Mouse (Mus musculus) embryonic facial prominence, embryonic 11.5 days (tissue): Measurements from ENCODE around the gene P2ry6. TPM values are rescaled to one million over a fixed set of nuclear protein-coding genes. Genes with fewer than 3 reads are reported as not detected.
A peak's percentile ranks its signal among the peaks of the same experiment; 100 is the strongest.

Experiments
- ATAC-seq: fragments of 200-750 bp; cut with Nextera tagmentation; replicated peaks from 2 replicates; pipeline ENCODE4 v1.8.0; 2017; ENCODE audit warnings: low read depth; ENCODE audit not compliant: insufficient number of reproducible peaks, low FRiP score, low TSS enrichment
- DNase-seq: peaks from one replicate; pipeline ENCODE4 v3.0.0-alpha.2; 2015; ENCODE audit warnings: low spot score
- H3K27ac ChIP-seq: fragments of 300-500 bp; sonication (generic); replicated peaks from 2 replicates; pipeline ENCODE4 v1.5.1; 2014; ENCODE audit warnings: mild to moderate bottlenecking, low read depth, low read length, control low read depth
- H3K27me3 ChIP-seq: fragments of 300-500 bp; sonication (generic); 2 replicates; pipeline ENCODE4 v1.6.1; 2014; ENCODE audit warnings: mild to moderate bottlenecking, low read length, moderate library complexity, mixed read lengths; ENCODE audit not compliant: control insufficient read depth, insufficient read depth
- H3K36me3 ChIP-seq: fragments of 300-500 bp; sonication (generic); replicated peaks from 2 replicates; pipeline ENCODE4 v1.6.1; 2014; ENCODE audit warnings: low read depth, mild to moderate bottlenecking, low read length, moderate library complexity, mixed read lengths; ENCODE audit not compliant: control insufficient read depth, insufficient read depth
- H3K4me1 ChIP-seq: fragments of 300-500 bp; sonication (generic); 2 replicates; pipeline ENCODE4 v1.6.1; 2014; ENCODE audit warnings: low read length, mixed read lengths; ENCODE audit not compliant: control insufficient read depth, insufficient read depth
- H3K4me2 ChIP-seq: fragments of 300-500 bp; sonication (generic); 2 replicates; pipeline ENCODE4 v1.6.1; 2014; ENCODE audit warnings: low read depth, mild to moderate bottlenecking, control low read depth, low read length, moderate library complexity
- H3K4me3 ChIP-seq: fragments of 300-500 bp; sonication (generic); 2 replicates; pipeline ENCODE4 v1.5.1; 2014; ENCODE audit warnings: low read depth, low read length, control low read depth
- H3K9ac ChIP-seq: fragments of 300-500 bp; sonication (generic); replicated peaks from 2 replicates; pipeline ENCODE4 v1.6.1; 2014; ENCODE audit warnings: mild to moderate bottlenecking, control low read depth, low read length
- H3K9me3 ChIP-seq: fragments of 300-500 bp; sonication (generic); replicated peaks from 2 replicates; pipeline ENCODE4 v1.6.1; 2016; ENCODE audit warnings: mild to moderate bottlenecking, low read length, inconsistent platforms, mixed read lengths; ENCODE audit not compliant: control insufficient read depth
- WGBS: fragments of 180-500 bp; shearing (Covaris S2); extraction: QIAGEN DNeasy Blood & Tissue Kit; methylation state at CpG from one replicate; pipeline ENCODE4 v1.1.7; 2014; 5-methylcytosine and 5-hydroxymethylcytosine counted together
- polyA plus RNA-seq: library from polyadenylated mRNA; unstranded; fragments of >200 nt; fragmentation: Nextera tagmentation; extraction: Ambion mirVana; gene quantifications from 2 replicates; pipeline ENCODE4 v1.2.1, GENCODE M21; 2014

Gene P2ry6
- polyA plus RNA-seq, 1 experiment from 2014 or later, result 1.8 TPM

- Histone ChIP-seq H3K36me3 (no peaks in the 10 kb centered on the region), H3K9ac (no peak overlapping the region), H3K27ac (no peak overlapping the region), H3K27me3 (no peaks in the 10 kb centered on the region), H3K4me3 (no peak overlapping the region), H3K9me3 (no peaks in the 10 kb centered on the region), H3K4me1 (no peaks in the 10 kb centered on the region), H3K4me2 (no peak overlapping the region)
- WGBS, result 70% methylated on average over 6 of the region's 6 CpGs
- ATAC-seq (no peak), DNase-seq (no peak)
Observed at GRCm38 (mm10) chr7:100964242-100964641, 10.2 kb downstream of the P2ry6 start.

GRCm38 (mm10) chr7:100963381-100963780 lies 11.1 kb downstream of the P2ry6 start:
- ATAC-seq (no peak), DNase-seq (no peak)
- Histone ChIP-seq H3K4me2 (no peak overlapping the region), H3K36me3 (no peaks in the 10 kb centered on the region), H3K27me3 (no peaks in the 10 kb centered on the region), H3K27ac (no peak overlapping the region), H3K4me1 (no peaks in the 10 kb centered on the region), H3K4me3 (no peak overlapping the region), H3K9ac (no peak overlapping the region), H3K9me3 (no peaks in the 10 kb centered on the region)
- 56% methylated on average over 8 of the region's 8 CpGs for WGBS

- Histone ChIP-seq H3K4me3 (no peak overlapping the region), H3K4me2 (no peak overlapping the region), H3K27ac (no peak overlapping the region), H3K4me1 (no peaks in the 10 kb centered on the region), H3K9me3 (no peaks in the 10 kb centered on the region), H3K9ac (no peak overlapping the region), H3K36me3 (no peaks in the 10 kb centered on the region), H3K27me3 (no peaks in the 10 kb centered on the region)
- DNase-seq (no peak), ATAC-seq (no peak)
- 76% methylated on average over 7 of the region's 7 CpGs for WGBS
Observed at GRCm38 (mm10) chr7:100961146-100961545, 13.3 kb downstream of the P2ry6 start.

- no peak overlapping the region for H3K4me2 ChIP-seq
- WGBS, result 63% methylated on average over 2 of the region's 2 CpGs
- no peak overlapping the region for H3K9ac ChIP-seq
- H3K27me3 ChIP-seq, result no peaks in the 10 kb centered on the region
- no peak for DNase-seq
- H3K4me1 ChIP-seq, result no peaks in the 10 kb centered on the region
- ATAC-seq, result no peak
- no peaks in the 10 kb centered on the region for H3K36me3 ChIP-seq
- no peak overlapping the region for H3K4me3 ChIP-seq
- no peak overlapping the region for H3K27ac ChIP-seq
- no peaks in the 10 kb centered on the region for H3K9me3 ChIP-seq
Observed at GRCm38 (mm10) chr7:100960462-100960861, 14.0 kb downstream of the P2ry6 start.

- no peak overlapping the region for H3K4me3 ChIP-seq
- DNase-seq (peak; percentile 49), ATAC-seq (no peak)
- no peaks in the 10 kb centered on the region for H3K9me3 ChIP-seq
- no peak overlapping the region for H3K27ac ChIP-seq
- 100% methylated on average over 2 of the region's 2 CpGs for WGBS
- no peaks in the 10 kb centered on the region for H3K27me3 ChIP-seq
- no peaks in the 10 kb centered on the region for H3K36me3 ChIP-seq
- no peaks in the 10 kb centered on the region for H3K4me1 ChIP-seq
- no peak overlapping the region for H3K4me2 ChIP-seq
- H3K9ac ChIP-seq, result no peak overlapping the region
Observed at GRCm38 (mm10) chr7:100958426-100958825, 16.0 kb downstream of the P2ry6 start.

- 85% methylated on average over 7 of the region's 7 CpGs for WGBS
- ATAC-seq, result no peak
- Histone ChIP-seq H3K9ac (no peak overlapping the region), H3K27me3 (no peaks in the 10 kb centered on the region), H3K4me1 (no peaks in the 10 kb centered on the region), H3K9me3 (no peaks in the 10 kb centered on the region), H3K27ac (no peak overlapping the region), H3K36me3 (no peaks in the 10 kb centered on the region), H3K4me2 (no peak overlapping the region), H3K4me3 (no peak overlapping the region)
- DNase-seq, result no peak
Observed at GRCm38 (mm10) chr7:100952686-100953085, 21.8 kb downstream of the P2ry6 start.

GRCm38 (mm10) chr7:100951903-100952302 lies 22.5 kb downstream of the P2ry6 start:
- 60% methylated on average over 2 of the region's 2 CpGs for WGBS
- DNase-seq, result no peak
- ATAC-seq, result no peak
- Histone ChIP-seq H3K4me3 (no peak overlapping the region), H3K27me3 (no peaks in the 10 kb centered on the region), H3K36me3 (no peaks in the 10 kb centered on the region), H3K9me3 (no peaks in the 10 kb centered on the region), H3K27ac (no peak overlapping the region), H3K9ac (no peak overlapping the region), H3K4me2 (no peak overlapping the region), H3K4me1 (no peaks in the 10 kb centered on the region)

- Histone ChIP-seq H3K4me2 (no peak overlapping the region), H3K27me3 (no peaks in the 10 kb centered on the region), H3K4me3 (no peak overlapping the region), H3K27ac (0 out of 2 replicates have a peak overlapping the region, but pooled peaks have one; percentile 47), H3K36me3 (no peaks in the 10 kb centered on the region), H3K9ac (no peak overlapping the region), H3K9me3 (no peaks in the 10 kb centered on the region), H3K4me1 (no peaks in the 10 kb centered on the region)
- WGBS, result 42% methylated on average over 12 of the region's 12 CpGs
- DNase-seq, result no peak
- no peak; the same call in 1 of the 2 replicates for ATAC-seq
Observed at GRCm38 (mm10) chr7:100950481-100951010, 23.9 kb downstream of the P2ry6 start.
